Mouse (Mus musculus) embryonic facial prominence, embryonic 14.5 days (tissue): ENCODE results near the gene Hkdc1. TPM values are rescaled to one million over a fixed set of nuclear protein-coding genes. Genes with fewer than 3 reads are reported as not detected.
A peak's percentile ranks its signal among the peaks of the same experiment; 100 is the strongest.

Source experiments
- ATAC-seq: fragments of 200-750 bp; cut with Nextera tagmentation; 2 replicates; pipeline ENCODE4 v1.8.0; 2017; ENCODE audit warnings: low read depth, moderate number of reproducible peaks, moderate TSS enrichment
- DNase-seq: peaks from one replicate; pipeline ENCODE4 v3.0.0-alpha.2; 2015; ENCODE audit warnings: low spot score
- H3K27ac ChIP-seq: fragments of 300-500 bp; sonication (generic); replicated peaks from 2 replicates; pipeline ENCODE4 v1.5.1; 2014; ENCODE audit warnings: low read depth, mild to moderate bottlenecking, low read length, moderate library complexity
- H3K27me3 ChIP-seq: fragments of 300-500 bp; sonication (generic); replicated peaks from 2 replicates; pipeline ENCODE4 v1.6.1; 2014; ENCODE audit warnings: low read length; ENCODE audit not compliant: control insufficient read depth, insufficient read depth
- H3K36me3 ChIP-seq: fragments of 300-500 bp; sonication (generic); 2 replicates; pipeline ENCODE4 v1.6.1; 2014; ENCODE audit warnings: low read length, mixed read lengths; ENCODE audit not compliant: control insufficient read depth, insufficient read depth
- H3K4me1 ChIP-seq: fragments of 300-500 bp; sonication (generic); 2 replicates; pipeline ENCODE4 v1.6.1; 2014; ENCODE audit warnings: antibody characterized with exemption, low read length; ENCODE audit not compliant: control insufficient read depth, insufficient read depth
- H3K4me2 ChIP-seq: fragments of 300-500 bp; sonication (generic); 2 replicates; pipeline ENCODE4 v1.6.1; 2014; ENCODE audit warnings: low read depth, mild to moderate bottlenecking, low read length, moderate library complexity, mixed read lengths
- H3K4me3 ChIP-seq: fragments of 300-500 bp; sonication (generic); 2 replicates; pipeline ENCODE4 v1.5.1; 2014; ENCODE audit warnings: low read depth, mild to moderate bottlenecking, low read length
- H3K9ac ChIP-seq: fragments of 300-500 bp; sonication (generic); 2 replicates; pipeline ENCODE4 v1.6.1; 2014; ENCODE audit warnings: low read depth, mild to moderate bottlenecking, low read length, moderate library complexity, mixed read lengths
- H3K9me3 ChIP-seq: fragments of 300-500 bp; sonication (generic); 2 replicates; pipeline ENCODE4 v1.6.1; 2016; ENCODE audit warnings: low read length; ENCODE audit not compliant: control insufficient read depth
- WGBS: fragments of 180-500 bp; shearing (Covaris S2); extraction: QIAGEN DNeasy Blood & Tissue Kit; methylation state at CpG from one replicate; pipeline ENCODE4 v1.1.7; 2014; 5-methylcytosine and 5-hydroxymethylcytosine counted together
- polyA plus RNA-seq: library from polyadenylated mRNA; unstranded; fragments of >200 nt; fragmentation: Nextera tagmentation; extraction: Ambion mirVana; gene quantifications from 2 replicates; pipeline ENCODE4 v1.2.1, GENCODE M21; 2014

Gene Hkdc1
- polyA plus RNA-seq, 1 experiment from 2014 or later: 0.75 TPM

DNA sequence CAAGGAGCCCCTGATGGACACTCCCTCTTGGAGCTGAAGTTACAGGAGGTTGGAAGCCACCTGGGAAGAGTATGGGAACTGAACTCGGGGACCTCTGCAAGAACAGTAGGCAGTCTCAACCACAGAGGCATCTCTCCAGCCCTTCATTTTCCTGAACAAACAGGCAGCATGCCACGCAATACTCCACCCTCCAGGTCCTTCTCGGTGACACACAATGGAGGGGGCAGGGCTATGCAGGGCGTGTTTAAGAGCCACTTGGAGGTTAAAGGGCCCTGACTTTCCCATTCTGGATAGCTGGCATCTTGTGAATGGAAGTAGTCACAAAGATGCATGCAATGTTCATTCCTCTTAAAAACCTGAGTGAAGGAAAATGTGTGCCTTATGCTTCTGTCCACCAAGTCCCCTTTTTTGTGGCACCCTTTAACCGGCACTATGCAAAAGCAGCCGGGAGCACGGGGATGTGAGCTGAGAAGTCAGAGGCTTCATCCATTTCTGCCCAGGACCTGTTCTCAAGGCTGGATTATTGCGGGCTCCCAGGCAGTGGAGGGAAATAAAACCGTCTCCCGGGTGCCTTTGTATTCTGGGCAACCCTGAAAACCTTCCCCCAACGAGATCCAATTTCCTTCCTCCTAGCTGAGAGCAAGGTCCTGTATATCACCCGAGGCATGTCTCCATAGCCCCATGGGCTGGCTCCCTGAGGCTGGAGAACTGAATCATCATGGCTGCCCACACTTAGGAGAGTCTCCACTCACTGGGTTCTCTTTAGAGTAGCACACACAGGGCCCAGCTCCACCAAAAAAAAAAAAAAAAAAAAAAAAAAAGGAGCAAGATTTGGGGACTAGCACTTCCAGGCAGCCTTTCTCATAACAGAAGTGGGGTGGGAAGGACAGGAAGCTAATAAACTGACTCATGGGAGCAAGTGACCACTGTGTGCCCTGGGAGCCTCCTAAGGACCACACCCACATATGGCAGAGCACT, 85.4 kb downstream of the Hkdc1 start:
- H3K4me3 ChIP-seq: no peak overlapping the region
- H3K4me2 ChIP-seq: peak overlapping the region; percentile 11
- H3K36me3 ChIP-seq: no peaks in the 10 kb centered on the region
- H3K9ac ChIP-seq: no peak overlapping the region
- WGBS: 27% methylated on average over 12 of the region's 12 CpGs
- H3K4me1 ChIP-seq: peaks cover 32% of the 10 kb centered on the region
- peak overlapping the region; percentile 70 for H3K27ac ChIP-seq
- DNase-seq: no peak
- no peaks in the 10 kb centered on the region for H3K9me3 ChIP-seq
- ATAC-seq: no peak
- H3K27me3 ChIP-seq: no peaks in the 10 kb centered on the region

- Histone ChIP-seq H3K27me3 (no peaks in the 10 kb centered on the region), H3K4me3 (no peak overlapping the region), H3K27ac (no peak overlapping the region), H3K9me3 (no peaks in the 10 kb centered on the region), H3K4me1 (peaks cover 28% of the 10 kb centered on the region), H3K4me2 (no peak overlapping the region), H3K36me3 (no peaks in the 10 kb centered on the region), H3K9ac (no peak overlapping the region)
- 17% methylated on average over 6 of the region's 6 CpGs for WGBS
- DNase-seq: peak; percentile 60
- ATAC-seq: no peak
Observed at GRCm38 (mm10) chr10:62335423-62335776, 86.9 kb downstream of the Hkdc1 start.

- no peak overlapping the region for H3K4me2 ChIP-seq
- WGBS: 51% methylated on average over 20 of the region's 20 CpGs
- ATAC-seq: no peak
- no peak overlapping the region for H3K27ac ChIP-seq
- H3K27me3 ChIP-seq: no peaks in the 10 kb centered on the region
- DNase-seq: no peak
- no peaks in the 10 kb centered on the region for H3K9me3 ChIP-seq
- H3K4me3 ChIP-seq: no peak overlapping the region
- peaks cover 28% of the 10 kb centered on the region for H3K4me1 ChIP-seq
- no peak overlapping the region for H3K9ac ChIP-seq
- H3K36me3 ChIP-seq: no peaks in the 10 kb centered on the region
Observed at GRCm38 (mm10) chr10:62334686-62335422, 87.4 kb downstream of the Hkdc1 start.

DNA sequence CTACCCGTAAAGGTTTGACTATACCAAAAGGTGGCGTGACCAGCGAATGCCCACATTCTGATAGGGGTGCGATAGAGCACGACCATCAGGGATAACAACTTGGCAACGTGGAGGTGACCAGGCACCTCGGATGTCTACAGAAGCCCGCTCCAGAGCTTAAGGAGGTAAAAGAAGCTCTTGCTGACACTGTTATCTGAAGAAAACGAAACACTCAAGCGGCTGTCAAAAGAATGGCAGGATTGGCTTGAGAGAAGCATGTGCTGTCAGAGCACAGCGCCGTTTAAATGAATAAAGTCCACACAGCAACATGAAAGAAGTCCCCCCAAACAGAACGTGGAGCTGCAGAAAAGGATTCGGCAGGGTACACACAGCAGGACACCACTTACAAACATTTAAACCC, 89.0 kb downstream of the Hkdc1 start:
- no peak overlapping the region for H3K27ac ChIP-seq
- 80% methylated on average over 14 of the region's 14 CpGs for WGBS

More for the DNA sequence above, 89.0 kb downstream of the Hkdc1 start:
- no peaks in the 10 kb centered on the region for H3K27me3 ChIP-seq
- H3K4me1 ChIP-seq: peaks cover 24% of the 10 kb centered on the region
- H3K4me3 ChIP-seq: no peak overlapping the region
- no peak for DNase-seq
- ATAC-seq: no peak
- H3K9ac ChIP-seq: no peak overlapping the region
- no peaks in the 10 kb centered on the region for H3K36me3 ChIP-seq
- no peaks in the 10 kb centered on the region for H3K9me3 ChIP-seq
- no peak overlapping the region for H3K4me2 ChIP-seq

Other genes starting within 250 kb of the Hkdc1 start
- gene Tspan15, start 191.2 kb downstream of the Hkdc1 start, polyA plus RNA-seq: 9.5 and 10.3 TPM in 2 replicates
- gene Tacr2, start 170.1 kb downstream of the Hkdc1 start, polyA plus RNA-seq: not detected in 2 replicates
- gene Hk1, start 42.6 kb downstream of the Hkdc1 start, polyA plus RNA-seq: 28.4 and 33.7 TPM in 2 replicates
- 0.60 and 0.88 TPM in 2 replicates for gene 4930507D05Rik, start 27.0 kb upstream of the Hkdc1 start, polyA plus RNA-seq
- gene Supv3l1, start 27.2 kb upstream of the Hkdc1 start, polyA plus RNA-seq: 23.8 and 29.8 TPM in 2 replicates
- 71.0 and 75.3 TPM in 2 replicates for gene Vps26a, start 64.3 kb upstream of the Hkdc1 start, polyA plus RNA-seq
- gene Srgn, start 105.0 kb upstream of the Hkdc1 start, polyA plus RNA-seq: 32.4 and 38.8 TPM in 2 replicates
- gene Kif1bp, start 156.0 kb upstream of the Hkdc1 start, polyA plus RNA-seq: 43.1 and 45.4 TPM in 2 replicates
- 25.8 and 27.2 TPM in 2 replicates for gene Ddx21, start 179.8 kb upstream of the Hkdc1 start, polyA plus RNA-seq
- 149 and 153 TPM in 2 replicates for gene Ddx50, start 228.7 kb upstream of the Hkdc1 start, polyA plus RNA-seq